Mouse (Mus musculus) T-helper 2 cell (primary cell): Measurements from ENCODE around the gene Col5a1.

Experiments used
- in situ Hi-C: fragments of 300-600 bp; cut with MboI, MseI; formaldehyde crosslinking; loops from one replicate; pipeline ENCODE4 v1.15.1; 2025; ENCODE audit warnings: high pct_unique_total_duplicates

Col5a1 gene

DNA sequence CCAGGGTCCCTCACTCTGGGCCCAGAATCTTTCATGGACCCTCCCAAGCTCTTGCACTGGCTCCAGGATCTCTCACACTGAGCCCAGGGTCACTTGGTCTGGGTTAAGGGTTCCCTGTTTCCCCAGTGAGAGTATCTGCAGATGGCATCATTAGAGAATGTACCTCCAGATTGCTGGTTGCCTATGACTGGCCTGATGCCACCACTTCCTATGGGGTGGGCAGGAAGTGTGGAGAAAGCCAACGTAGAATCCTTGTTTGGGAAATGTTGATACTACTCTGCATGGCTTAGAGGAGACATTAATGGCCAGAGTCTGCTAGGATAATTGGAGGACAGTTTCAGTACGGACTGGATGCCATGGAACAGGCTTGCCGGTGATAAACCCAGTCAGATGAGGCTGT is 76.2 kb downstream of the Col5a1 start:
- in situ Hi-C loops: no loop called here

DNA sequence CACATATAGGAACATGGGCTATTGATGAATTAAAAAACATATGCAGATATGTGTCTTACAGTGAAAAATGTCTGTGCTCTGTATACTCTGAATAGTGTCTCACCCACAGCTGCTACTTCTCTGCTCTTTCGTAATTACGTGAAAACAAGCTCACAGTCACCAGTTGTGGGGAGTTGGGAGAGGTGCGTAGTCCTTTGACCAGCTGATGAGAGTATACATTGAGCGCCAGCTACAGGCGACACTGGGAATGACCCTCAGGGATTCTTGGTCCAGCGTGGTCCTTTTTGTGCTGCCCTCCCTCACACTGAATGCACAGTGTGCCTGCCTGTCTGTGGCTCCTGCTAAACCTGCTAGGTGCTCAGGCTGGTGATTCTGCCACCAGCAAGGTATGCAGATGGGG is 82.9 kb downstream of the Col5a1 start:
- in situ Hi-C loops: no loop called here

DNA sequence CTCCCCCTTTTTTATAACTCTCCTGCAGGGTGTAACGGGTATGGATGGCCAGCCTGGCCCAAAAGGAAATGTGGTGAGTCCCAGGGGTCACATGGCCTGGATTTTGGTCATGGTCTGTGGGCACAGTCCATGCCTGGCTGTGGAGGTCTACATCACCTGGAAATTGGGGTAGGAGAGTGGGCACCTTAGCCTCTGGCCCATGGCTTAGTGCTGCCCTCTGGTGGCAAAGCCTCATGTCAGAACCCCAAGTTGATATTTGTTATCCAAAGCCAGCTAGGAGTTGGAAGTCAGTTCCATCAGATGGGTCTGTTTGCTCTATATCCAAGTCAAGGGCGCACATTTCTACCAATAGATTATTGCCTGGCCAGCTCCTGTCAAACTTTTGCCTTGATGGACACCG is 87.6 kb downstream of the Col5a1 start:
- in situ Hi-C loops: loop anchor here (5.0 kb wide), 1 partner anchor 417 kb away; no protein-coding TSS in a partner anchor

DNA sequence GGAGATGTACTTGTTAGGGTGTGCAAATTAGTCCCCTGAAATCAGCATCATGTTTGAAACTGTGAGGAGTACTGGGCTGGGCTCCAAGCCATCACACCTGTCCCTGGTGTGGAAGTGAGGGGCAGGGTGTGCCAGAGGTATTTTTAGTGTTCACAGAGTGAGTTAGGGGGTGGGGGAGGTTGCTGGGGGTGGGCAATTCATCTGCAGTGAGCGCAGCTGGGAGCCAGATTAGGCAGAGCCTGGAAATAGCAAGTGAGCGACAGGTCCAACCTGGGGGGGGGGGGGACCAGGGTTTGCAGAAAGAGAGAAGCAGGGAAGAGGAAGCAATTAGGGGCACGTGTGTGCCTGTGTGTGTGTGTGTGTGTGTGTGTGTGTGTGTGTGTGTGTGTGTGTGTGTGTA is 89.6 kb downstream of the Col5a1 start:
- in situ Hi-C loops: no loop called here

DNA sequence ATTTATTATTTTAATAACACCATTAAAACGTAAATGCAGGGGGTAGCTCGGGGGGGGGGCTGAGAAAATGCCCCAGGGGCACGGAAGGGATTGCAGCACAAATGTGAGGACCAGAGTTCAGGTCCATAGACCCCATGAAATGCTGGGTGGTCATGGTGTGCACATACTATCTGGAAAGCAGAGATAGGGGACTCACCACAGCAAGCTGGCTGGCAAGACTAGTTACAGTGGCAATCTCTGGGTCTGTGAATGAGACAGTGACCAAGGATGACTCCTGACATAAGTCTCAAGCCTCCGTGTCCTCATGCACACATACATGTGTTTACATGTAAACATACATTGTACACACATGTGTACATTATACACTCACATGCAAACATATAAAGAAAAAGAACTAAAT is 90.3 kb downstream of the Col5a1 start:
- in situ Hi-C loops: no loop called here

DNA sequence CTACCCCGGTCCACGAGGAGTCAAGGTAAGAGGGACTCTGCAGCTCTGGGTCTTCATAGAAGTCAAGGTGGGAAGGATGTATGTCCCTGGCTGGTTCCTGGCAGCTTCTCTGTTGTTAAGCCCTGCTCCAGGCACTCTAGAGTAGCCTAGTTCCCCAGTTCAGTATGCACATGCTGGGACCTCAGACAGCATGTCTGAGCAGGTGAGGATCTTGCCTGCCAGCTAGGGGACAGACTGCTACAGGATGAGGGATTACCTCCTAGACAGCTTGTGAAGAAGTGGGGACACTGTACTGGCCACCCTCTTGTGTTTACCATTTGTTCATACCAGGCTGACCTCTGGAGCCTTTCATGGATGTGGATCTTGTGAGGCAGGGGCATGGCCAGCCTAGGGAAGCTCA is 94.8 kb downstream of the Col5a1 start:
- in situ Hi-C loops: loop anchor here (5.0 kb wide), 1 partner anchor 209 kb away; no protein-coding TSS in a partner anchor

DNA sequence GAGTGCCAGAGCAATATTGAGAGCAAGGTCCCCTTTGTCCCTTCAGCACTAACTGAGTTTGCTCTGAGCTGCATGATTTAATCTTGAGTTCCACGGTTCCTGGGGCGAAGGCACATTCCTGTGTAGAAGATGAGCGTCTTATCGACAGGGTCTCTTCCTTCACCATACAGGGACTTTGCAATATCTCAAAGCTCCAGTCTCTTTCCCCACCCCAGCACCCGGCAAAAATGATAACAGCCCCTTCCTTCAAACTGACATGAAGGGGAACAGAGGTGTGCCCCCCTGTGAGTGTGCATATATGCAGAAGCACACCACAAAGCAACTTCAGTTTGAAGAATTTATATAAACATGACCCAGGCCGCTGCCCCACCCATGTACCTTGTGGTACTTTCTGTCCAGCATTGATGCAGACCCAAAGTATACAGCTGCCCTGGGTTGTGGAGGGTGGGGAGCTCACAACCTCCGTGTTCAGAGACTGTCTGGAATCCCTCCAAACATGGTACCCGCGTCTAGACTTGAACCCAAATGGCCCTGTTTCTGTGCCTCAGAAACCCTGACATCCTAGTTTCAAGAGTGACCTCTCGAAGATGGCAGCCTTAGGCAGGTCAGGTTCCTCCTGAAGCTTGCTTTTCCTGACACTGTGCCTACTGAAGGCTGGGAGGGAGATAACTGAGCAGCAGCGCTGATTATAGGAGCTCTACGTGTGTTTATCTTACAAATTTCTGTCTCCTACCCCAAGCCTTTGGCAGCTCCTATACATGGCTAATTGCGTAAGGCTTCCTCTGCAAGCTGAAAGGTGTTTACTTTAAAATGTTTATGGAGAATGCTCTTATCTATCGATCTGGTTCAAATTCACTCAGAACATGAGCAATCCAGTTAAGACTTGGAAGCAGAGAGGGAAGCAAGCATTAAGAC is 95.7 kb downstream of the Col5a1 start:
- in situ Hi-C loops: loop anchor here (5.0 kb wide), 1 partner anchor 210 kb away; no protein-coding TSS in a partner anchor

DNA sequence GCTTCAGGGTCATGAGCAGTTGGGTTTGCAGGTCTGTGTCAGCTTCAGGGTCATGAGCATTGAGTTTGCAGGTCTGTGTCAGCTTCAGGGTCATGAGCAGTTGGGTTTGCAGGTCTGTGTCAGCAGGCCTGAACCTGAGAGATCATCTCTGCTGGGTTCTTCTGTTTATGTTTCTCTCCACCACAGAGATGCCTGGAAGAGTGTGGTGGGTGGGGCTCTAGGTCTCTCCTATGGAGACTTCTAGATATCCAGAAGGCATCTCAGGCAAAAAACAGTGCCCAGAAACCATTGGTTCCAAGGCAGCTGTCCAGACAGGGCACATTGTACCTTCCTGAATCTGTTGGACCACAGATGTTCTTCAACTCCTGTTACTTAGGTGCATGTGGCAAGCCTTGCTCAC is 96.9 kb downstream of the Col5a1 start:
- in situ Hi-C loops: loop anchor here (5.0 kb wide), 1 partner anchor 211 kb away; no protein-coding TSS in a partner anchor

DNA sequence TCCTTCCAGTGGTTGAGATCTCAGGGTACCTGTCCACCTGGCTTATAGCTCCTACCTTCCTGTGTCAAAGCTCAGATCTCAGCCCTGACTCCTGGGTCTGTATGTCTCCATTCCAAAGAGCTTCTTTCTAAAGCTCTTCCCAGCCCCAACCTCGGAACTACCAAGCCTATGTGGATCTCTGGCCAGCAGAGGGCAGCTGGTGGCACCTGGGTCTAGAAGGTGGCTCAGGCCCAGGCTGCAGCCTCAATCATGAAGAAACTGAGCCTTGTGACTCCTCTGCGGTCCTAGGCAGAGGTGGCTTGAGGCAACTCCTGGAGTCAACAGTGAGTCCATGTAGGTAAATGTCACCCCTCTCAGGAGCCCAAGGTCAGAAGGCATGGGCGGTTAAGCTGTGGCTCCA is 97.7 kb downstream of the Col5a1 start:
- in situ Hi-C loops: loop anchor here (5.0 kb wide), 1 partner anchor 212 kb away; no protein-coding TSS in a partner anchor

DNA sequence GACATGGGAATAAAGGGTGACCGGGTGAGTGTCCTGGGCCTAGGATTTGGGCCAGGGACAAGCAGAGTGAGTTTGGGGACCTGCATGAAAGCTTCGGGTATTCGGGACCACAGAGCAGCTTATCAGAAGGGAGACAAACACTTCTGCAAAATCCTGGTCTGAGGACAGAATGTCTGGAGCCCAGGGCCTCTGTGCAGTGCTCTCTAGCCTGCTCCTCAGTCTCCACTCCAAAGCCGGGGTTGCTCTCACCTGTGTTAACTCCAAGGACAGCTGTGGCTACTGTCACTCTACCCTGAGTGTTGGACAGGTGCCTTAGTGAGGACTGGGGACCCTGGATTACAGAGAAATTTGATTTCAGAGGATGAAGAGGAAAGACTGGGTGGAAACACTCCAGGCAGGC is 100.5 kb downstream of the Col5a1 start:
- in situ Hi-C loops: no loop called here

DNA sequence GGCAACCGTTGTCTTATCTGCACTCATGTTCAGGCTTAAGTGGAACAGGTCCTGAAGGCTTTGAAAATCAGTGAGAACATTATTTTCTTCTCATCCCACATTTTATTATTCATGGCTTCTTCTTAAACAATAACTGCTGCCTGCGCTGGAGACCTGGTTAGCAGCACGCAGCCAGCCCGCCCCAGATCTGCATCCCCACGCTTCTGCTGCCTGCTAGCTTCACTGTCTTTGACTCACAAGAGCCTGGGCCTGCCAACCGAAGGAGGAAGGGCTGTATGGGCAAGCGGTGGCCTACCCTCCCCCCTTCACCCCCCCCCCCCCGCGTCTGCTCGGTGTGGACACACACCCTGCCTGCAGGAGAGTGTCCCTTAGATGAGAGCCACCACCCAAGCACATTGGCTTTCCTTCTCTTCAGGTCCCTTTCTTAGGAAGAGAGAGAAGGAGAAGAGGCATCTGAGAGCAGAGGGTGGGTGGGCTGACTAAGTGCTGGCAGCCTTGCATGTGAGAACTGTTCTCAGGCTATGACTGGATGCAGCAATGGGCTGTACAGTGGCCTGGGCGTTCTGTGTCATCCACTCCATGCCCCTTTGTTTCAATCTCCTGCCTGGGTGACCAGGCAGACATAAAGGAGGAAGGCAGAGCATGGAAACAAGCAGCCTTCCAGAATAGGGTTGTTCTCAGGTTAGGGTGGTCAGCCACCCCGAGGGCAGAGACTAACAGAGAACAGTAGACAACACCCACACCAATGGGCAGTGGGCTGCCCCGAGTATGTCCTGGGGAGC is 104.4 kb downstream of the Col5a1 start:
- in situ Hi-C loops: no loop called here

DNA sequence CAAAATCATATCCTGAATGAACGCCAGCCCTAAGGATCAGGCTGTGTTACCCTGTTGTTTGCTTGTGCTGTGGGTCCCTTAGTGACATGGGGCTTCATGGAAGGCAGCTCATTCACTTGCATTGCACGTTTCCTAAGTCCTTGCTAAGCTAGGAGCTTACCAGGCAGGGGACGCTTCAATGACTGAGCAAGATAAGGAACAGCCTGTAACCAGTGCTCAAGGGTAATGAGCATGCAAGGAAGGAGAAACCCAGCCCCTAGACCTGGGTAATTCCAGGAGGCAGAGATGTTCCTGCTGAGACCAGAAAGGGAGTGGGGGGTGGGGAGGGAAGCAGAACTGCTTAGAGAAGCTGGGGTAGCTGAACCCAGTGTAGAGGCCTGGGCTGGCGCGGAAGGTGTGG is 107.2 kb downstream of the Col5a1 start:
- in situ Hi-C loops: no loop called here

DNA sequence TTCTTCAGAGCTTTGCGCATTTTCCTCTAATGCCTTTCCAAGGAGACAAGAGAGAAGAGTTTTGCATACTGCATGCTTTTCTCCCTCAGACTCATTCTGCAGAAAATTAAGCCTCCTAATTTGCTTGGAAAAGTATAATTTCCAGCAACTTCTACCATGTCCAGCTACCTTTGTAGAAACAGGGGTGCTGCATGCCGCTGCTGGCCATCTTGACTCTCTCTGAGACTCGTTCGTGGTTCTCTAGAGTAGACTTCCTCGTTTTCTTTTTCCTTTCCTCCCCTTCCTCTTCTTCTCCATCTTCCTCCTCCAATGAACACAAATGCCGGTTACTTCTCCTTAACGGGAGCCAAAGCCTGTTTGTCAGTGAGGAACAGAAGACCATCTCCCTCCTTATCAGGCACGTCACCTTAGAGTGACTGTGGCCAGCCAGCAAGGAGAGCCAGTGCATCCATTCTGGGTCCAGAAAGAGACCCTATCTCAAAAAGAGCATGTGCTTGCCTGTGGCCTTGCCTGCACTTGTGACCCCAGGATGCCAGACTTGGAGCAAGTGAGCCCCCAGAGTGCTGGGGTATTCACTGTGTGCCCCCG is 113.9 kb downstream of the Col5a1 start:
- in situ Hi-C loops: no loop called here

DNA sequence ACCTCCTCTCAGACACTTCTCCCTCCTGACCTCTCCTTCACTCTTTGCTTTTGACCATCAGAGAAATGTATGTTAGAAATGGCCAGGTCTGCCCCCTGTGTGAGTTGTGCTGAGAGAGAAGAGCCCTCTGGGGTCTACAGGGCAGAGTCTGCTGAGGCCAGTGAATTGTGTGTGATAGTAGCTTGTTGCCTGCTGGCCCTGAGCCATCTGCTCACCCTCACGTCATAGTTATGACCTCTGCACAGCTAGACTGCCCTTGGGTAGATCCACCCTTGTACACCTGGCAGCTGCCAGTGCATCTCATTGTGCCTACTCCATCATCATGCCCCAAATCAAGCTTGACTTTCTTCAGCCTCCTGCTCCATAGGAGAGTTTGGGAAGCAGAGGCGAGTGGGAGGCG is 114.4 kb downstream of the Col5a1 start:
- in situ Hi-C loops: no loop called here

DNA sequence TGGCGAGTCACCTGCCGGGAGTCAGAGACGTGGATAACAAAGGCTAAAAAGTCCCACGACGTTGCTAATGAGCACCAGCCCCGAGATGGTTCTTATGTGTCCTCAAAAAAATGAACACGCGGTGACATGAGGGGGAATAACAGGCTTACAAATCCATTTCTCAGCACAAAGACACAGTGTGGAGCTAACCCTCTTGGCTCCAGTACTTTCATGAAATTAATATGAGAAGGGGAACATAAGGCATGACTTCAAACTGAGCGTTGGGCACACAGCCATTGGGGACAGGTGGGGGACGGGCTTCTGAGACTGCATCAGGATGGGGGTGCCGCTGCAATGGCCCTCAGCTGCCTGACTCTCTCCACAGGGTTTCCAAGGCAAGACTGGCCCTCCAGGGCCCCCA is 115.0 kb downstream of the Col5a1 start:
- in situ Hi-C loops: no loop called here

DNA sequence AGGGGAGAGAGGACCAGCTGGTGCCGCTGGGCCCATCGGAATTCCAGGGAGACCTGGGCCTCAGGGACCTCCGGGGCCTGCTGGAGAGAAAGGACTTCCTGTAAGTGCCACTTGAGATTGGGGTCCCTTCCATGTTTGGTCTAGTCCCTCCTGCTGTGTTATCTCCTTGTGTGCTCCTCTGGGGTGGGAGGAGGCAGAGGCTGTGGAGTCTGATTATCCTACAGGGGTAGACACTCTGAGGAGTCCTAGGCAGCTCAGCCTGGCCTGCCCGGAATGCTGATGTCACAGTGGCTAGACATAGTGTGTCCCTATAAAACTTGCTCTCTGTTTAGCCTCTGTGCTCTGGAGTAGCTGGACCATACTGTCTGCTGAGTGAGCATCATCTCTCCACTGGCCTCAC is 119.0 kb downstream of the Col5a1 start:
- in situ Hi-C loops: no loop called here

DNA sequence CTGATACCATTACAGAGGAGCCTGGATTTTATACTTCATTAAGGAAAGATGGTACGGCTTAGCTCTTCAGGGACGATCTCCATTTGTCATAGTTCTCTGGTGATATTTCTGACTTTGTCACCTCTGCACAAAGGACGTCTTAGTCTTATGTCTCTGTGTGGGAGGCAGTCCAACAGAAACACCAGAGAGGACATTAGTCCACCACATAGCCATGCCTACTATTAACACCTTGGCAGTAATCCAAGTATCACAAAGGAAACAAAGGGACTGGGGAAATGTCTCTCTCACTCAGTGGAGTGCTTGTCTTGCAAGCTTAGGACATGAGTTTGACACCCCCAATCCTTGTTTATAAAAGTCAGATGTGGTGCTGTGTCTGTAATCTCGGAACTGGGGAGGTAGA is 122.0 kb downstream of the Col5a1 start:
- in situ Hi-C loops: no loop called here

DNA sequence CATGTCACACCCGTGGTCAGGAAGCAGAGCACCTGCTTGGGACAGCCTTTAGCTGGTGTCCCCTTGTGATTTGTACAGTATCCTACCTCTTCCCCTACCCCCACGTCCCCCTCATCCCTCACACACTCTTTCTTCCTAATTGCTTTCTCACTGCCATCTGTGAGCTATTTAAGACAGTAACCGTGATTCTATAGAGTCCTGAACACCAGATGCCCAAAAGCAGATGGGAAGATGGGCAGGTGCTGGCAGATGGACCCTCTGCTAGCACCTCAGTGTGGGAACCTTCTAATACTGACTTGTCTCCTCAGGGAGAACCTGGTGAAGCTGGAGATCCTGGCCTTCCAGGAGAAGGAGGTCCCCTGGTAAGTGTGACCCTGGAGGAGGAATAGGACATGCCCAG is 126.1 kb downstream of the Col5a1 start:
- in situ Hi-C loops: no loop called here

DNA sequence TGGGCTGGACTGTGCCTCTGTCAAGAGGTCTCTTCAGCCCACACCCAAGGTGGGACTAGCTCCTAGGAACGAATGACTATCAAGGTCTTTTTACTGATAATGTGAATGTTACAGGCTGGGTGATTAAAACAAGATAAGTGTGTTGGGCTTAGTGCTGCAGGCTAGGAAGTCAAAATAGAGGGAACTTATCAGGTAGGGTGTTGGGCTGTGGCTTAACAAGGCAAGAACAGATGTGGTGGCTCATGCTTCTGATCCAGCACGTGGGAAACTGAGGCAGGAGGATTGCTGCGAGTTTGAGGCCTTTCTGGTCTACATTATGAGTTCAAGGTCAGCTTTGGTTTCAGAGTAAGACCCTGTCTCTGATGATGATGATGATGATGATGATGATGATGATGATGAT is 128.6 kb downstream of the Col5a1 start:
- in situ Hi-C loops: no loop called here

DNA sequence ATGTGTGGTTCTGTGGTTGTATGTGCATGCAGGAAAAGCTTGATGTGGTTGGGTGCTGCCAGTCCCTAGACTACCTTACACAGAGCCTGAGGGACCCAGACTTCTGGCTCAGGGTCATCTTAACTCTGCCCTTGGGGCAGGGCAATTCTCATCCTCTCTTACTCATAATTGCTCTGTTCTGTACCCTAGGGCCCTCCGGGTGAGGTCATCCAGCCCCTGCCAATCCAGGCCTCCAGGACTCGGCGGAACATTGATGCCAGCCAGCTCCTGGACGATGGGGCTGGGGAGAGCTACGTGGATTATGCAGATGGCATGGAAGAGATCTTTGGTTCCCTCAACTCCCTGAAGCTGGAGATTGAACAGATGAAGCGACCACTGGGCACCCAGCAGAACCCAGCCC is 138.2 kb downstream of the Col5a1 start:
- in situ Hi-C loops: no loop called here

DNA sequence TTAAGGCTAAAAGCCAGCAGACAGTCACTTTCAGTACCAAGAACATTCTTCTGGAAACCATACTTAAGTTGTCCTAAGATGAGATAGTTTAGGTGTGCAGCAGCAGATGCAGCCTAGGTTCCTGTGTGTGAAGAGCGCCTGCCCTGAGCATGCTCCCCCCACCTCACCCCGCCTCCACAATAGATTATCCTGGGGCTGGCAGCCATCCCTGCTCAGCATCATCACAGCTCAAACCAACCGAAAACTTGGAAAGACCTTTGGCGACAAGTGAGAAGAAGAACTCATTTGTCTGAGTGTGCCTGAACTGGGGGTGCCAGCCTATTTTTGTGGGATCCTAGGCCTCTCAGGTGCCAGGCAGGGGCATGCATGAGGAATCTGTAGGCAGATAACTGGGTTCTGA is 139.6 kb downstream of the Col5a1 start:
- in situ Hi-C loops: no loop called here

DNA sequence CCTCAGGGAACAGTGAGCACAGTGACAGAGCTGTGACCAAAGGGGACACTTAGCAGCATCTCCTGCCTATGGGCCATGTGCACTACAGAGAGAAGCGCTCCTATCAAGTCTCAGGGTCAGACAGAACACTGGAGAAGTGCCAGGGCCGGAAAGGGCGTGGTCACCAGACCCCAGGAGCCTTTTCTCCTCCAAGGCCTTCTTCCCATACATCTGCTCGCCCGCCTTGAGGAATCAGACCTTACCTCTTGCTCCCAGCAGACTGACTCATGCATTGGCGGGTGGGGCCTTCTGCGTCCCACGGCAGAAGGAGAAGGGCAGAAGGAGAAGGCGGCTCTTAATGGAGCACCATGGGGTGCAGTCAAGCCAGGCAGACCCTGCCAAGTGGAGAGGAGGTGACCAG is 145.6 kb downstream of the Col5a1 start:
- in situ Hi-C loops: no loop called here
